Mouse (Mus musculus) neural tube, embryonic 12.5 days (tissue): ENCODE data around the gene Agbl5. TPM values are rescaled to one million over a fixed set of nuclear protein-coding genes. Genes with fewer than 3 reads are reported as not detected.

Experiments
- ATAC-seq: fragments of 200-750 bp; cut with Nextera tagmentation; 2 replicates; pipeline ENCODE4 v1.8.0; 2017; ENCODE audit warnings: low read depth, mild to moderate bottlenecking, moderate TSS enrichment, moderate library complexity; ENCODE audit not compliant: low FRiP score
- H3K27ac ChIP-seq: fragments of 300-500 bp; sonication (generic); 2 replicates; pipeline ENCODE4 v1.5.1; 2016
- H3K27me3 ChIP-seq: fragments of 300-500 bp; sonication (generic); replicated peaks from 2 replicates; pipeline ENCODE4 v1.6.1; 2016; ENCODE audit warnings: mild to moderate bottlenecking
- H3K36me3 ChIP-seq: fragments of 300-500 bp; sonication (generic); 2 replicates; pipeline ENCODE4 v1.6.1; 2016; ENCODE audit warnings: mild to moderate bottlenecking
- H3K4me1 ChIP-seq: fragments of 300-500 bp; sonication (generic); 2 replicates; pipeline ENCODE4 v1.6.1; 2016
- H3K4me2 ChIP-seq: fragments of 300-500 bp; sonication (generic); replicated peaks from 2 replicates; pipeline ENCODE4 v1.6.1; 2016; ENCODE audit warnings: mild to moderate bottlenecking
- H3K4me3 ChIP-seq: fragments of 300-500 bp; sonication (generic); 2 replicates; pipeline ENCODE4 v1.5.1; 2016
- H3K9ac ChIP-seq: fragments of 300-500 bp; sonication (generic); 2 replicates; pipeline ENCODE4 v1.6.1; 2016; ENCODE audit warnings: mild to moderate bottlenecking
- H3K9me3 ChIP-seq: fragments of 300-500 bp; sonication (generic); 2 replicates; pipeline ENCODE4 v1.6.1; 2016; ENCODE audit warnings: mild to moderate bottlenecking
- WGBS: fragments of 180-500 bp; shearing (Covaris S2); methylation state at CpG from one replicate; pipeline ENCODE4 v1.1.7; 2016; 5-methylcytosine and 5-hydroxymethylcytosine counted together
- polyA plus RNA-seq: library from polyadenylated mRNA; unstranded; fragments of >200 nt; fragmentation: Nextera tagmentation; extraction: Ambion mirVana; gene quantifications from 2 replicates; pipeline ENCODE4 v1.2.1, GENCODE M21; 2016

Gene Agbl5
- polyA plus RNA-seq, result 27.5 and 29.0 TPM in 2 replicates

- WGBS, result under 1% methylated on average over 39 of the region's 42 CpGs
- peak within 1 kb of the TSS; percentile 91 for H3K9ac ChIP-seq
- peak; percentile 94 for ATAC-seq
These were observed at the start of gene Agbl5 for GRCm38 (mm10) chr5:30888337-30889087. Gene Agbl5 (plus strand): TSS chr5:30888694.

GRCm38 (mm10) chr5:30839731-30840130, 48.8 kb upstream of the Agbl5 start:
- no peak overlapping the region for H3K4me3 ChIP-seq
- peaks cover 19% of the 10 kb centered on the region for H3K36me3 ChIP-seq
- no peak for ATAC-seq
- no peaks in the 10 kb centered on the region for H3K27me3 ChIP-seq
- H3K27ac ChIP-seq, result no peak overlapping the region
- H3K4me2 ChIP-seq, result no peak overlapping the region
- H3K9ac ChIP-seq, result no peak overlapping the region
- 91% methylated on average over 2 of the region's 2 CpGs for WGBS
- peaks cover 5% of the 10 kb centered on the region; the same call in 1 of the 2 replicates for H3K9me3 ChIP-seq
- H3K4me1 ChIP-seq, result no peaks in the 10 kb centered on the region

More at GRCm38 (mm10) chr5:30888337-30889087, at the start of gene Agbl5:
- peaks cover 15% of the 10 kb centered on the region for H3K4me1 ChIP-seq
- peak within 1 kb of the TSS; percentile 72 for H3K4me2 ChIP-seq
- H3K9me3 ChIP-seq, result no peaks in the 10 kb centered on the region
- no peaks in the 10 kb centered on the region for H3K27me3 ChIP-seq
- H3K4me3 ChIP-seq, result peak within 1 kb of the TSS; percentile 82
- peaks cover 30% of the 10 kb centered on the region for H3K36me3 ChIP-seq
- H3K27ac ChIP-seq, result peak within 1 kb of the TSS; percentile 90

GRCm38 (mm10) chr5:30841896-30842295, 46.6 kb upstream of the Agbl5 start:
- Histone ChIP-seq H3K27ac (no peak overlapping the region), H3K9me3 (peaks cover 2% of the 10 kb centered on the region; the same call in 1 of the 2 replicates)
- 46% methylated on average over 3 of the region's 3 CpGs for WGBS

GRCm38 (mm10) chr5:30849891-30850555, 38.5 kb upstream of the Agbl5 start:
- no peak overlapping the region for H3K4me3 ChIP-seq
- H3K27ac ChIP-seq, result no peak overlapping the region
- no peak for ATAC-seq
- no peaks in the 10 kb centered on the region for H3K36me3 ChIP-seq
- no peak overlapping the region for H3K4me2 ChIP-seq
- H3K9me3 ChIP-seq, result no peaks in the 10 kb centered on the region
- H3K27me3 ChIP-seq, result no peaks in the 10 kb centered on the region
- 62% methylated on average over 6 of the region's 6 CpGs for WGBS
- 0 out of 2 replicates have a peak, but pooled peaks cover 8% of the 10 kb centered on the region for H3K4me1 ChIP-seq
- H3K9ac ChIP-seq, result no peak overlapping the region

More at GRCm38 (mm10) chr5:30841896-30842295, 46.6 kb upstream of the Agbl5 start:
- Histone ChIP-seq H3K4me2 (no peak overlapping the region), H3K36me3 (peaks cover 11% of the 10 kb centered on the region), H3K4me3 (no peak overlapping the region), H3K4me1 (no peaks in the 10 kb centered on the region), H3K27me3 (no peaks in the 10 kb centered on the region), H3K9ac (no peak overlapping the region)
- no peak for ATAC-seq

- no peak overlapping the region for H3K27ac ChIP-seq
- no peaks in the 10 kb centered on the region for H3K27me3 ChIP-seq
- no peak overlapping the region for H3K4me2 ChIP-seq
- H3K9me3 ChIP-seq, result no peaks in the 10 kb centered on the region
- 55% methylated on average over 2 of the region's 2 CpGs for WGBS
- no peak for ATAC-seq
- H3K36me3 ChIP-seq, result no peaks in the 10 kb centered on the region
- H3K4me3 ChIP-seq, result no peak overlapping the region
- H3K9ac ChIP-seq, result no peak overlapping the region
- H3K4me1 ChIP-seq, result 0 out of 2 replicates have a peak, but pooled peaks cover 8% of the 10 kb centered on the region
These were observed 38.0 kb upstream of the Agbl5 start for GRCm38 (mm10) chr5:30850556-30850925.

GRCm38 (mm10) chr5:30853522-30853921, 35.0 kb upstream of the Agbl5 start:
- Histone ChIP-seq H3K27me3 (no peaks in the 10 kb centered on the region), H3K36me3 (no peaks in the 10 kb centered on the region), H3K4me3 (no peak overlapping the region), H3K9me3 (no peaks in the 10 kb centered on the region), H3K9ac (no peak overlapping the region), H3K27ac (no peak overlapping the region), H3K4me1 (0 out of 2 replicates have a peak, but pooled peaks cover 8% of the 10 kb centered on the region), H3K4me2 (no peak overlapping the region)
- ATAC-seq, result no peak
- WGBS, result 90% methylated on average over 4 of the region's 4 CpGs

- no peak for ATAC-seq
- 62% methylated on average over 3 of the region's 3 CpGs for WGBS
- no peaks in the 10 kb centered on the region for H3K36me3 ChIP-seq
These were observed 32.8 kb upstream of the Agbl5 start for GRCm38 (mm10) chr5:30855674-30856073.

GRCm38 (mm10) chr5:30856124-30856523, 32.4 kb upstream of the Agbl5 start:
- Histone ChIP-seq H3K4me3 (no peak overlapping the region), H3K4me2 (no peak overlapping the region), H3K27ac (no peak overlapping the region), H3K9ac (no peak overlapping the region), H3K9me3 (no peaks in the 10 kb centered on the region), H3K36me3 (no peaks in the 10 kb centered on the region), H3K27me3 (no peaks in the 10 kb centered on the region), H3K4me1 (no peaks in the 10 kb centered on the region)
- ATAC-seq, result no peak
- WGBS, result 82% methylated on average over 2 of the region's 2 CpGs

More at GRCm38 (mm10) chr5:30855674-30856073, 32.8 kb upstream of the Agbl5 start:
- H3K4me2 ChIP-seq, result no peak overlapping the region
- no peak overlapping the region for H3K9ac ChIP-seq
- no peak overlapping the region for H3K4me3 ChIP-seq
- H3K9me3 ChIP-seq, result no peaks in the 10 kb centered on the region
- no peak overlapping the region for H3K27ac ChIP-seq
- 0 out of 2 replicates have a peak, but pooled peaks cover 2% of the 10 kb centered on the region for H3K4me1 ChIP-seq
- H3K27me3 ChIP-seq, result no peaks in the 10 kb centered on the region

GRCm38 (mm10) chr5:30863852-30864251, 24.6 kb upstream of the Agbl5 start:
- Histone ChIP-seq H3K9ac (no peak overlapping the region), H3K36me3 (peaks cover 35% of the 10 kb centered on the region), H3K4me1 (no peaks in the 10 kb centered on the region), H3K4me2 (no peak overlapping the region), H3K4me3 (no peak overlapping the region), H3K27me3 (no peaks in the 10 kb centered on the region), H3K9me3 (no peaks in the 10 kb centered on the region), H3K27ac (no peak overlapping the region)
- ATAC-seq, result no peak
- 38% methylated on average over 4 of the region's 4 CpGs for WGBS

- Histone ChIP-seq H3K9ac (no peak overlapping the region), H3K9me3 (no peaks in the 10 kb centered on the region), H3K4me1 (no peaks in the 10 kb centered on the region), H3K4me2 (no peak overlapping the region), H3K4me3 (no peak overlapping the region), H3K27ac (no peak overlapping the region), H3K27me3 (no peaks in the 10 kb centered on the region), H3K36me3 (peaks cover 35% of the 10 kb centered on the region)
- 49% methylated on average over 15 of the region's 15 CpGs for WGBS
- no peak for ATAC-seq
These were observed 24.2 kb upstream of the Agbl5 start for GRCm38 (mm10) chr5:30864322-30864721.

- ATAC-seq, result no peak
- H3K4me2 ChIP-seq, result no peak overlapping the region
- WGBS, result 96% methylated on average over 3 of the region's 3 CpGs
- peaks cover 9% of the 10 kb centered on the region for H3K4me1 ChIP-seq
- H3K9me3 ChIP-seq, result no peaks in the 10 kb centered on the region
- no peak overlapping the region for H3K9ac ChIP-seq
- H3K27ac ChIP-seq, result no peak overlapping the region
- H3K36me3 ChIP-seq, result peaks cover 48% of the 10 kb centered on the region
- H3K4me3 ChIP-seq, result no peak overlapping the region
- no peaks in the 10 kb centered on the region for H3K27me3 ChIP-seq
These were observed 21.6 kb upstream of the Agbl5 start for GRCm38 (mm10) chr5:30866871-30867270.

- WGBS, result 96% methylated on average over 3 of the region's 3 CpGs
- Histone ChIP-seq H3K4me2 (peak within 1 kb of the TSS; percentile 86), H3K27ac (no peak within 1 kb of the TSS), H3K9ac (no peak within 1 kb of the TSS; the same call in 1 of the 2 replicates), H3K9me3 (no peaks in the 10 kb centered on the region), H3K36me3 (peaks cover 51% of the 10 kb centered on the region), H3K4me1 (peaks cover 9% of the 10 kb centered on the region), H3K4me3 (no peak within 1 kb of the TSS), H3K27me3 (no peaks in the 10 kb centered on the region)
- no peak for ATAC-seq
These were observed 20.8 kb upstream of the Agbl5 start, which contains the start of gene Tmem214 for GRCm38 (mm10) chr5:30867712-30868111. Gene Tmem214 (plus strand): TSS chr5:30868012.
